Mouse (Mus musculus): ENCODE results near the gene Dennd2d.
A peak's percentile ranks its signal among the peaks of the same experiment; 100 is the strongest.

The Dennd2d gene

GRCm38 (mm10) chr3:106496996-106497395, 14.8 kb downstream of the Dennd2d start:
- no peak for DNase-seq

- DNase-seq = no peak
These were observed 18.3 kb downstream of the Dennd2d start for GRCm38 (mm10) chr3:106500510-106500909.

DNA sequence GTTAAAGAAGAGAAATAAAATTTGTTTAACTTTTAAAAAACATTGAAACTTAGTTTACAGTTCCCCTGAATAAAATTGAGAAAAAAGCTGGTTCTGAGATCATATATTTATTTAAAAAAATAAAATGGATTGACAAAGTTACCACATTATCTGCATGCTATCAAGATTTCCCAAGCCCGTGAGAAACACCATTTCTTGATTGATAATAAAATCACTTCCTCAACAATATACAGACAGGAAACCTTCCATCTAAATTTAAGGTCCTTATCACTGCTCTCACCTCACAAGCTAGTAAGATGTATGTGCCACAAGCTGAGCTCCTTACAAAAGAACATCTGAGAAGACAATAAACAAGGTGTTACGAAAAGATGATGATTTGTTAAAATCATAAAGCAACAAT, 20.7 kb downstream of the Dennd2d start:
- no peak for DNase-seq

DNA sequence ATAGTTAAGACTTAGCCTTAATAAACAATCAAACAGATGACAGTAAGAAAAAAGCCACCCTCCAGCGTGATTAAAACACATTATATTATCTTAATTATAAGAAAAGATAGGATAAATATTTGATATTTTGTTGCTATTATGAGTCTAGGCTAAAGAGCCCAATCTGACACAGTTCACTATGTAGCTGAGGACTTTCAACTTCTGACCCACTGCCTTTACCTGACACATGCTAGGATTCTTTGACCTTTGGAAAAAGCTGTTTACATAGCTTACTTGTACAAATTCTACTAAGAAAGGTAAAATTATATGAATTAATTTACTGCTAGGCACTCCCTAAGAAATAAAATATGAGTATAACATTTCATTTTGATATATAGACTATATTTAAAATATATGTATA, 28.5 kb downstream of the Dennd2d start:
- no peak for DNase-seq

GRCm38 (mm10) chr3:106515016-106515415, 32.8 kb downstream of the Dennd2d start:
- DNase-seq = no peak

DNA sequence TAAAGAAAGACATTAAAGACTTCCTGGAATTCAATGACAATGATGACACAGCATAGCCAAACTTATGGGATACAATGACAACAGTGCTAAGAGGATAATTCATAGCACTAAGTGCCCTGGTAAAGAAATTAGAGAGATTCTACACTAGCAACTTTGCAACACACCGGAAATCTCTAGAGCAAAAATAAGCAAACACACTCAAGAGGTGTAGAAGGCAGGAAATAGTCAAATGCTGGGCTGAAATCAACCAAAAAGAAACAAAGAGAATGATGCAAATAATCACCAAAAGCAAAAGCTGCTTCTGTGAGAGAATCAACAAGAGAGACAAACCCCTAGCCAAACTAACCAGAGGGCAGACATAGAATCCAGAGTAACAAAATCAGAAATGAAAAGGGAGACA, 40.5 kb downstream of the Dennd2d start:
- DNase-seq = no peak

DNA sequence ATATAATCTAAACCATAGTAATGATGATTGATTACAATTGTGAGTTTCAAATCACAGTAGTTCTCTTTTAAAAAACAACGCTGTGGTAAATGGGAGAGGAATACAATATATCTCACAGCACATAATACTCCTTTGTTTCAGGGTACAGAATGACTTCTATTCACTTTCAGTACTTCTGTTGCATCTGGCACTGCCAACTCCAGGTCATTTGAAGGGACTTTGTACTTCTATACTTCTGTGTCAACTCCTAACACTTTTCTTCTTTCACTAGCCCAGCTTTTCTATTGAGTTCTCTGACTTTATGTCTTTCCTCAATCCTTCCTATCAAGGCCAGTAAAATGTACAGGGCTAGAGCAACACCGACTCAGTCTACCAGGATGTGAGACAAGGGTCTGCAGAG, 44.2 kb downstream of the Dennd2d start:
- DNase-seq = no peak

- DNase-seq = no peak
These were observed 45.8 kb downstream of the Dennd2d start for GRCm38 (mm10) chr3:106528032-106528431.

GRCm38 (mm10) chr3:106533277-106533676, 51.1 kb downstream of the Dennd2d start:
- DNase-seq = no peak

DNA sequence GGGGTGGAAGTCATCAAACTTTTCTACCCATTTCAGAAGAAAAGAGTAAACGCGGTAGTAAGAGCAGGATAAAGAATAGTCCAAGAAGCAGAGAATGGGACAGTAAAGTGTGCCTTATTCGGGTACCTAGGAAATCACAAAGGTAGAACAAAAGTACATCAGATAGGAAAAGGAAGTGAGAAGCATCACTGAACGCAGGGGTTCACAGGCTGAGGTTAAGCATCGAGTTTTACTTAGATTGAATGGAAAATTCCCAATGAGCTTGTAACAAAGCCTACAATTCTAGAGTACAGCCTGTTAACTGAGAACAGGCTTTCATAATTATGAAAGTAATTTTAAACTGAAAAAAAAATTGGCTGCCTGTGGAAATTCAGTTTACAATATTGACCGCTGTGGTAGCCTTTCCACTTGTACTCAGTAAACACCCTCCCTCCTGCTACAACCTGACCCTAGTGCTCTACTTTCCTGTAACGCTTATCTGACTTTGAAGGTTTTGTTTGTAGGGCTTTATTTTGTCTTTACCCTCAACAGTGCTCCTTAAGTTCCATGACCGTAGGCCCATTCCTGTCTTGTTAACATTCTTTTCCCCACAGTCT, 62.6 kb downstream of the Dennd2d start:
- DNase-seq = no peak

DNA sequence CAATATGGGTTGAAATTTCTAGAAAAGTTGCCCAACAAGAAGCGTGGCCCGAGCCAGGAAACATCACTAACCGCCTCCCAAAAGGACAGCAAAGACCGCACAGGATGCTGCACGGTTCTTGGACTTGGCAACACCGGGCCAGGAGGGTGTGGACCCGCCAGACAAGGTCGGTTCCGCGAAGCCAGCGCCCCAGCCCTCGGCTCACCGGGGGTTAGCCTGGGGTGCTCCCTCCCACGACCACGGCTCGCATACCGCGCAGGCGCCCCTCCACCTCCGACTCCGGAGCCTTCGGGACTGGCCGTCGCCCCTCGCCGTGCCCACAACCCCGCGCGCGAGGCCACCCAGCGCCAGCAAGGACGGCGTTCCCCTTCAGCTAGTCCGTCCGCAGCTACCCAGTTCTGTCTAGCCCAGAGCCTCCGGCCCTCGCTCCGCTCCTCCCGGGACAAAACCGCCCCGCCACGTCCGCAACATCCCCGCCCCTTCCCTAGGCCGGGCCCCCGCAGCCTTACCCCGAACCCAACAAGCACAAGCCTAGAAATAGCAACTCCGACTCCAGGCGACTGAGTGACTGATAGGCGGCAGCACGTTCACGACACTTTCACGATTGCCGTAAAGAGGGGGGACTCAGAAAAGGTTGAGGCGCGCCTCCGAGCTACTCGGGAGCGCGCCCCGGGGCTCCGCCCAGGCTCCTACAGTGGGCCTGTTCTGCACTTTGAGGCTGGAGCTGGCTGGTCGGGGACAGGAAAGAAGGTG, 65.1 kb downstream of the Dennd2d start, which contains the start of the genes Dram2 and Cept1:
Gene Dram2 (plus strand): TSS at position 628 of the 753 bp plus-strand sequence.
Gene Cept1 (minus strand): TSS at position 632 of the 753 bp plus-strand sequence.
- DNase-seq = peak; percentile 91 to 92

DNA sequence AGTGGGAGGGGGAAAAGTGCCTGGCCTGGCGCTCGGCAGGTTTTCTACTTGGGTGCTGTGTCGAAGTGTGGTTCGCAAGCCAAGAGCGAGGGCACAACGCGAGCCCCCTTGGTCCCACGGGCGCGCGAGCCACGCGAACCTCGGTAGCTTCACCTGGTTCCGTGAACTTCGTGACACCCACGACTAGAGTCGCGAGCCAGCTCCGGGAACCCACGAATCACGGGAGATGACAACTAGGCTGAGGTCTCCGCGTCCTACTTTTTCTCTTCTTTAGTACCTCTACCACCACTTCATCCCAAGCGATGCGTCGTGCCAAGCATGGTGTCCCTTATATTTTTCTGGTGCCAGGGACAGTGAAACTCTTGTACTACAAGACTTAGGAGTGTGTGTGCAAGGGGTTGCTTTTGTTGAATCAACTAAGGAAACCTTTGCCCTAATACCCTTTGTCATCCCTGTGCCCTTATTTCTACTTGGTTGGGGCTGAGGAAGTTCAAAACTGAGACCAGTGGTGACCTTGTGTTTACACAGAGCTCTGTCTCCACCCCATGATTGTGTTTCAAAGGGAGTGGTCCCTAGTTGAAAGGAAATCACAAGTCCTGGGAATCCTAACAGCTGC, 65.8 kb downstream of the Dennd2d start:
- DNase-seq = no peak

DNA sequence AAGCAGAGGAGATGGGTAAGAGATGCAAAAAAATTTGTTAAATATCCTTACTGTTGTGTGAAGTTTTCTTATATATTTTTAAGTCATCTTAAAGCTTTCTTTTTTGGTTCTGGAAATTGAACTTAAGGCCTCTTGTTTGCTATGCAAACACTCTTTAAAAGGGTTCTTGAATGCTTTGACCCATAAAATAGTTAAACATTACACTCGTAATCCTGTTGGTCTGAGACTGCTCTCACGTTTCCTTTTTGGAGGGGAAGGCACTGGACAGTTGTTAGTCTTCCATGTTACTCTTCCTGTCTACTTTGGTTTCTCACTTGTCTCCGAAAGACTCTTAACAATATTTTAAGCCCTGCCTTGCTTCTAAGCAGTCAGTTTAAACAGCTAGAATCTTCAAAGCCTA, 66.8 kb downstream of the Dennd2d start:
- DNase-seq = no peak
